Mouse (Mus musculus): ENCODE results near the gene Coro2b. TPM values are rescaled to one million over a fixed set of nuclear protein-coding genes. Genes with fewer than 3 reads are reported as not detected.

Gene Coro2b
- polyA plus RNA-seq, 1 experiment from 2014 or later = 3.7 TPM

GRCm38 (mm10) chr9:62407357-62408146, 129.3 kb downstream of the Coro2b start:
- H3K4me3 ChIP-seq (ENCODE audit: low read depth, low read length) = no peak overlapping the region
- no peaks in the 10 kb centered on the region for H3K27me3 ChIP-seq (ENCODE audit: control insufficient read depth, insufficient read depth, low read length)
- H3K4me2 ChIP-seq = no peak overlapping the region
- no peaks in the 10 kb centered on the region for H3K36me3 ChIP-seq (ENCODE audit: control insufficient read depth, insufficient read depth, low read length)
- no peak overlapping the region for H3K27ac ChIP-seq (ENCODE audit: low read depth, low read length)
- peaks cover 4% of the 10 kb centered on the region; the same call in 1 of the 2 replicates for H3K9me3 ChIP-seq (replicated peaks; ENCODE audit: control insufficient read depth, low read length)
- WGBS (ENCODE audit: insufficient replicate concordance) = 43% methylated on average over 5 of the region's 5 CpGs
- no peaks in the 10 kb centered on the region for H3K4me1 ChIP-seq (ENCODE audit: control insufficient read depth, insufficient read depth, low read length)
- ATAC-seq (replicated peaks; ENCODE audit: insufficient number of reproducible peaks, low FRiP score, low TSS enrichment) = no peak
- H3K9ac ChIP-seq (ENCODE audit: low read depth, low read length) = no peak overlapping the region

- H3K4me3 ChIP-seq (ENCODE audit: low read depth, low read length) = no peak overlapping the region
- H3K27ac ChIP-seq (ENCODE audit: low read depth, low read length) = no peak overlapping the region
These were observed 130.3 kb downstream of the Coro2b start for GRCm38 (mm10) chr9:62406423-62407013.

GRCm38 (mm10) chr9:62401589-62401988, 135.3 kb downstream of the Coro2b start:
- ATAC-seq (replicated peaks; ENCODE audit: insufficient number of reproducible peaks, low FRiP score, low TSS enrichment) = no peak
- no peaks in the 10 kb centered on the region for H3K4me1 ChIP-seq (ENCODE audit: control insufficient read depth, insufficient read depth, low read length)
- H3K36me3 ChIP-seq (ENCODE audit: control insufficient read depth, insufficient read depth, low read length) = no peaks in the 10 kb centered on the region
- no peak overlapping the region for H3K4me2 ChIP-seq
- H3K27ac ChIP-seq (ENCODE audit: low read depth, low read length) = no peak overlapping the region
- no peaks in the 10 kb centered on the region for H3K27me3 ChIP-seq (ENCODE audit: control insufficient read depth, insufficient read depth, low read length)
- 67% methylated on average over 1 of the region's 1 CpGs for WGBS (ENCODE audit: insufficient replicate concordance)
- no peak overlapping the region for H3K4me3 ChIP-seq (ENCODE audit: low read depth, low read length)
- H3K9me3 ChIP-seq (replicated peaks; ENCODE audit: control insufficient read depth, low read length) = no peaks in the 10 kb centered on the region
- H3K9ac ChIP-seq (ENCODE audit: low read depth, low read length) = no peak overlapping the region

More at GRCm38 (mm10) chr9:62406423-62407013, 130.3 kb downstream of the Coro2b start:
- Histone ChIP-seq H3K36me3 (ENCODE audit: control insufficient read depth, insufficient read depth, low read length) (no peaks in the 10 kb centered on the region), H3K27me3 (ENCODE audit: control insufficient read depth, insufficient read depth, low read length) (no peaks in the 10 kb centered on the region), H3K4me2 (no peak overlapping the region), H3K9me3 (replicated peaks; ENCODE audit: control insufficient read depth, low read length) (peaks cover 4% of the 10 kb centered on the region; the same call in 1 of the 2 replicates), H3K4me1 (ENCODE audit: control insufficient read depth, insufficient read depth, low read length) (no peaks in the 10 kb centered on the region), H3K9ac (ENCODE audit: low read depth, low read length) (no peak overlapping the region)
- ATAC-seq (replicated peaks; ENCODE audit: insufficient number of reproducible peaks, low FRiP score, low TSS enrichment) = no peak
- 64% methylated on average over 7 of the region's 7 CpGs for WGBS (ENCODE audit: insufficient replicate concordance)

GRCm38 (mm10) chr9:62400531-62401170, 136.2 kb downstream of the Coro2b start:
- H3K4me1 ChIP-seq (ENCODE audit: control insufficient read depth, insufficient read depth, low read length) = no peaks in the 10 kb centered on the region
- H3K36me3 ChIP-seq (ENCODE audit: control insufficient read depth, insufficient read depth, low read length) = no peaks in the 10 kb centered on the region
- H3K9ac ChIP-seq (ENCODE audit: low read depth, low read length) = no peak overlapping the region
- H3K4me2 ChIP-seq = no peak overlapping the region
- H3K9me3 ChIP-seq (replicated peaks; ENCODE audit: control insufficient read depth, low read length) = no peaks in the 10 kb centered on the region
- no peak overlapping the region for H3K27ac ChIP-seq (ENCODE audit: low read depth, low read length)
- no peak overlapping the region for H3K4me3 ChIP-seq (ENCODE audit: low read depth, low read length)
- WGBS (ENCODE audit: insufficient replicate concordance) = 38% methylated on average over 11 of the region's 11 CpGs
- no peaks in the 10 kb centered on the region for H3K27me3 ChIP-seq (ENCODE audit: control insufficient read depth, insufficient read depth, low read length)
- no peak for ATAC-seq (replicated peaks; ENCODE audit: insufficient number of reproducible peaks, low FRiP score, low TSS enrichment)

GRCm38 (mm10) chr9:62394163-62394562, 142.7 kb downstream of the Coro2b start:
- Histone ChIP-seq H3K4me2 (no peak overlapping the region), H3K4me3 (ENCODE audit: low read depth, low read length) (no peak overlapping the region), H3K36me3 (ENCODE audit: control insufficient read depth, insufficient read depth, low read length) (no peaks in the 10 kb centered on the region), H3K4me1 (ENCODE audit: control insufficient read depth, insufficient read depth, low read length) (no peaks in the 10 kb centered on the region), H3K27ac (ENCODE audit: low read depth, low read length) (no peak overlapping the region), H3K27me3 (ENCODE audit: control insufficient read depth, insufficient read depth, low read length) (no peaks in the 10 kb centered on the region), H3K9me3 (replicated peaks; ENCODE audit: control insufficient read depth, low read length) (no peaks in the 10 kb centered on the region), H3K9ac (ENCODE audit: low read depth, low read length) (no peak overlapping the region)
- ATAC-seq (replicated peaks; ENCODE audit: insufficient number of reproducible peaks, low FRiP score, low TSS enrichment) = no peak
- 77% methylated on average over 2 of the region's 2 CpGs for WGBS (ENCODE audit: insufficient replicate concordance)

GRCm38 (mm10) chr9:62393531-62393930, 143.3 kb downstream of the Coro2b start:
- 64% methylated on average over 2 of the region's 2 CpGs for WGBS (ENCODE audit: insufficient replicate concordance)
- Histone ChIP-seq H3K36me3 (ENCODE audit: control insufficient read depth, insufficient read depth, low read length) (no peaks in the 10 kb centered on the region), H3K4me1 (ENCODE audit: control insufficient read depth, insufficient read depth, low read length) (no peaks in the 10 kb centered on the region), H3K27ac (ENCODE audit: low read depth, low read length) (no peak overlapping the region), H3K27me3 (ENCODE audit: control insufficient read depth, insufficient read depth, low read length) (no peaks in the 10 kb centered on the region), H3K9ac (ENCODE audit: low read depth, low read length) (no peak overlapping the region), H3K9me3 (replicated peaks; ENCODE audit: control insufficient read depth, low read length) (no peaks in the 10 kb centered on the region), H3K4me3 (ENCODE audit: low read depth, low read length) (no peak overlapping the region), H3K4me2 (no peak overlapping the region)
- ATAC-seq (replicated peaks; ENCODE audit: insufficient number of reproducible peaks, low FRiP score, low TSS enrichment) = no peak

- ATAC-seq (replicated peaks; ENCODE audit: insufficient number of reproducible peaks, low FRiP score, low TSS enrichment) = no peak
- H3K9me3 ChIP-seq (replicated peaks; ENCODE audit: control insufficient read depth, low read length) = no peaks in the 10 kb centered on the region
- H3K4me3 ChIP-seq (ENCODE audit: low read depth, low read length) = no peak overlapping the region
- H3K4me2 ChIP-seq = no peak overlapping the region
- H3K36me3 ChIP-seq (ENCODE audit: control insufficient read depth, insufficient read depth, low read length) = no peaks in the 10 kb centered on the region
- H3K9ac ChIP-seq (ENCODE audit: low read depth, low read length) = no peak overlapping the region
- no peaks in the 10 kb centered on the region for H3K4me1 ChIP-seq (ENCODE audit: control insufficient read depth, insufficient read depth, low read length)
- WGBS (ENCODE audit: insufficient replicate concordance) = 71% methylated on average over 9 of the region's 9 CpGs
- no peaks in the 10 kb centered on the region for H3K27me3 ChIP-seq (ENCODE audit: control insufficient read depth, insufficient read depth, low read length)
- H3K27ac ChIP-seq (ENCODE audit: low read depth, low read length) = no peak overlapping the region
These were observed 147.1 kb downstream of the Coro2b start for GRCm38 (mm10) chr9:62389735-62390134.

- H3K36me3 ChIP-seq (ENCODE audit: control insufficient read depth, insufficient read depth, low read length) = no peaks in the 10 kb centered on the region
- H3K4me2 ChIP-seq = no peak overlapping the region
- WGBS (ENCODE audit: insufficient replicate concordance) = 78% methylated on average over 4 of the region's 4 CpGs
- H3K27ac ChIP-seq (ENCODE audit: low read depth, low read length) = no peak overlapping the region
- peaks cover 11% of the 10 kb centered on the region for H3K4me1 ChIP-seq (ENCODE audit: control insufficient read depth, insufficient read depth, low read length)
- H3K9me3 ChIP-seq (replicated peaks; ENCODE audit: control insufficient read depth, low read length) = no peaks in the 10 kb centered on the region
- no peaks in the 10 kb centered on the region for H3K27me3 ChIP-seq (ENCODE audit: control insufficient read depth, insufficient read depth, low read length)
- no peak overlapping the region for H3K9ac ChIP-seq (ENCODE audit: low read depth, low read length)
- H3K4me3 ChIP-seq (ENCODE audit: low read depth, low read length) = no peak overlapping the region
- no peak for ATAC-seq (replicated peaks; ENCODE audit: insufficient number of reproducible peaks, low FRiP score, low TSS enrichment)
These were observed 150.9 kb downstream of the Coro2b start for GRCm38 (mm10) chr9:62385727-62386518.

All from heart, embryonic 11.5 days (tissue).